Mouse (Mus musculus): Measurements from ENCODE around the gene Kptn.

GRCm38 (mm10) chr7:16128344-16128743 lies 8.6 kb downstream of the Kptn start:
- no peak for TF ChIP-seq CTCF (IDR thresholded peaks at IDR 0.05)
- TF ChIP-seq EP300 (IDR thresholded peaks at IDR 0.05): no peak

All from lung, postnatal 0 days (tissue).